Mouse (Mus musculus): Measurements from ENCODE around the gene Sox8.

The Sox8 gene

GRCm38 (mm10) chr17:25570648-25571452 is at the start of gene Sox8:
Sox8 (minus strand) TSS chr17:25570686.
- peak; percentile 73 to 74 for DNase-seq

- DNase-seq: peak; percentile 76 to 77
These were observed 48.1 kb upstream of the Sox8 start for GRCm38 (mm10) chr17:25618508-25619056.

DNA sequence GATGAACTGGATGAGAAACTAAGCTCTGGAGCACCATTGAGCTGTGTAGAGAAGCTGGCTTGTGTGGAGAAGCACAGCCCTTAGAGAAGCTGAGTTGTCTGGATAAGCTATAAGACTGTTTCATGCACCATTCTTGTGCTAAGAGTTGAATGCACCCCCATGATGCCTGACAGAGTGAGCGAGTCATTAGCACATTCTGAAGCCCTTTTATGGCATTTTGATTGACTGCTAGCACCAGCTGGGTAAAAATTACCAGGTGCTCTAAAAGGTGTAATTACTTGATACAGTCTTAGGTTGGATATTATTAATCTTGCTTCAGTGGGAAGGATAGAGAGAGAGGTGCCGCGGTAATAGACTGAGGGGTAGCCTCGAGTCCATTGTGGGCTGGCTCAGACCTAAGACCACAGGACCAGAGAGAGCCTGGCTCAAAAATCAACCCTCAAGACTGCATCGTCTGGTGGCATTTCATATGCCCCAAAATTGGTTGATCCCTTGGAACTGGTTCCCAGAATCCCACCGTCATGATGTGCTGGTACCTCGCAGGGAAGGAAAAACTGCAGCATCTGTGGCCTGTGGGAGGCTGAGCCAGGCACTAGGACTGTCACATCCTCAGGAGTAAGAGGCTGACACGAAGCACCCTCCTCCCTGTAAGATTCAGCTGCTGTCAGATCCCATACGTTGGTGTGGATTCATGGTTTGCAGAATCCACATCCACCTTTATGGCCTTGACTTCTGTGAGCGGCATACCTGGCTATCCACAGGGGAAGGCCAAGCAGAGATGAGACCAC is 44.4 kb upstream of the Sox8 start:
- DNase-seq: no peak

- DNase-seq: no peak
These were observed 42.8 kb upstream of the Sox8 start for GRCm38 (mm10) chr17:25613323-25613722.

- DNase-seq: peak; percentile 52 to 64
These were observed 42.1 kb upstream of the Sox8 start for GRCm38 (mm10) chr17:25612537-25612936.

DNA sequence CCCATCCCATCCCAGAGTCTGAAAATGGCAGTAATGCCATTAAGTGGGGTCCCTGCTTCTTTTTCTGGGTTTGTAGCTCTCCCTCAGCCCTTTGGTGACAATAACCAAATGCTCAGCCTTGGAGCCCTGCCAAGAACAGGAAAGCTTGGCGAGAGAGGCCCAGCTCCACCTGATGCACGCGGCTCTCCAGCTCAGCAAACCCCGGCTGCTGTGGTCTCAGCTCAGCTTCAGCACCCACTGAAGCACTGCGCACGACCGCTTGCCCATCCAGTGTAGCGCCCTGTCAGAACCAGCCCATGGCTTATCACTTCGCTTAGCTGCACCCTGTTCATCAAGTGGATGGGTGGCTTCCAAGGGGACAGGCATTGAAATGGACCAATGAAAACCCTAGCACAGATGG is 39.7 kb upstream of the Sox8 start:
- DNase-seq: peak; percentile 86 to 91

DNA sequence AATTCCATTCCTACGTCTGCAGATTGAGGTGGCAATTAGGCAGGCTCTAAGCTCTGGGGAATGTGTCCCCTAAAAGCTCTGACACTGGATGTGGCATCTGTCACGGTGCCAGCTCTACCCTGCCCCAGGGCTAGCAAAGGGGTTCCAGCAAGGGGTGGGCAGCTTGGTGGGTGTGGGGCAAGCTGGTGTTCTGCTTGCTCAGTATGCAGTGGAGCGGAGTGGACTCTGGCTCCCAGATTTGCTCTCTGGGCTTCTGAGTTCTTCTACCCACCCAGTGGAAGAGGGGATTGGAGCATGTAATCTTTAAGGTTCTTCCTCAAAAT is 39.0 kb upstream of the Sox8 start:
- peak in 1 of 2 experiments; percentile 42 for DNase-seq

DNA sequence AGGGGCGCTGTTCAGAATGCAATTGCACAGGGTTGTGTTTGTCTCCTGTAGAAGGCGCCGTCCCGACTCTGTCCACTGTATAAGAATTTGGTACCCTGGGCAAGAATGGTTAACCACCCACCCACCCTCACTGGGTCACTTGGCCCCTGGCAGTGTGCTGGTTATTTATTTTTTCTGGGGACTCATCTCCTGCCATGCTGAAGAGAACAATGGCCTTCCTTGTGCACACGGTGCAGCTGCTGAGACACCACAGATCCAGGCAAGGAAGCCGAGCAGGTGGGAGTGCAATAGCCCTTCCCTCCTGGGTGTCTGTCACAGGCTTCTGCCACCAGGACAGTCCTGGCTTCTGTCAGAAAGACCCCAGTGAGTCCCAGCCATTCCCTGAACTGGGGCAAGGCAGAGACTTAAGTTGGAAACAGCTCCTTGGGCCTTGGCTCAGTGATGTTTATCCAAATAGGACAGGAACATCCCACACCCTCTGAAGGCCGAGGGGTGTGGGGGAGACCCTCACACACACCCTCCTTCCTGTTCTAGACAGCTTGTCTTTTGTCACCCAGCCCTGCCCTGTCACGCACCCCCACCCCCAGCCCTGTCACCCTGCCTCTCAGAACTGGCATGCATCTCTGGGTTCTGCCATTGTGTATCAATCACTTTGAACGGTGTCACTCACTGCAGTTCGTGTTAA is 38.5 kb upstream of the Sox8 start:
- DNase-seq: no peak

DNA sequence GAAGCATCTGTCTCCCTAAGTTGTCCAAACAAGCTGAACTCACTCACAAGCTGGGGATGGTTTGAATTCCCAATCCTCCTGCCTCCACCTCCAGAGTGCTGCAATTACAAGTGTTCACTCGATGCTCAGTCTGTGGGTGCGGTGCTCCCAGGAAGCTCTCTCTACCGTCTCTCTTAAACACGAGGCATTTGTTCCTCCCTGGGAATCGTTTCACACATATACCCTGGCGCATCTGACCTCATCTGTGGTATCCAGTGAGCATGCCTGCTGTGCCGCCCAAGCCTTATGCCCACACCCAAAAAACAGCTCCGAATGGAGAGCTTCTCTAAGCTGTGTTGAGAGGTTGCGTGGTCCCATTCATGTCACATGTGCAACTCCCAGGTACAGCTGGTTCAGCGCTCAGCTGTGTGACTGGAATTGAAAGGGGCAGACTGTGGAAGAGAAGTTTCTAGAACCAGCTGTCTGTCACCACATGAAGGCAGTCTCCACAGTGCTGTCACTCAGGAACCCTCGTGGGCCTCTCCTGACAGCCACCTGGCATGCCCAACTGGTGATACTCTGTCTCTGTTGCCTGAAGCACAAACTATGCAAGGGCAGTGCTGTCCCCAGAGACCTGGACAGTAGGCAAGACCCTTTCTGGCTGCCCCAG is 37.8 kb upstream of the Sox8 start:
- DNase-seq: no peak

- no peak for DNase-seq
These were observed 33.7 kb upstream of the Sox8 start for GRCm38 (mm10) chr17:25604234-25604633.

GRCm38 (mm10) chr17:25602366-25602765 is 31.9 kb upstream of the Sox8 start:
- DNase-seq: no peak

DNA sequence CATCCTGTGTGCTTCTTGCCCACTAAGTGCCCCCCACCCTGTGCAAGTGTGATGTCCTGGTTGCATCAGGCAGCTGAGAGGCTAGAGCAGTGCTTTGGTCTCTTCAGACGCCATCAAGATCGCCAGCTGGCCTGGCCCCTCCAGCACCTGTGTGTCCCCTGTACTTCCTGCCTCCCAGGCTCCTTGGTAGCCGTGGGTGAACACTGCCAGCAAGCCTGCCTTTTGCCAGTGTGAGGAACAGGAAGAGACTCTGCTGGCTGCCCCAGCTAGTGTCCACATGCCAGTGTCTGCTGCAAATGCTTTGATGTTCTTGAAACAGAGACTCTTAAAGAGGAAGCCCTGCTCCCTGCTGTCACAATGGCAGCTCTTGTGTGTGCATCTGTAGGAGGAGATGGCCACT is 27.1 kb upstream of the Sox8 start:
- peak; percentile 52 to 57 for DNase-seq

DNA sequence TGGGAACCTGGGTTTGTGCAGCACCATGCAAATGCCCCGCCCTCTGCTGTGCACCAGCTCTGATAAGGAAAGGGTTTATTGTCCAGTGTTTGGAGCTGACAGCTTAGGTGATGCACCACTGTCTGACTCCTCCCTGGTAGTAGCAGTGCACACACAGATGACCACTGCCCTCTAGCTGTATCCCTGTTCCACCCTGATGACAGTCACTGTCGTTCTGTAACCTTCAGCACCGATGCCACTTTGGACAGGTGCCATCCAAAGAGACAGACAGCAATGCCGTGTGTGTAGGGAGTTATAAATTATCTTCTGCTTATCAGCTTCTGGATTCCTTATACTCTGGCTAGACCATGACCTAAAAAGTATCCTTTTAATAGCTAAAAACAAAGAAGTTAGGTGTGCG is 25.0 kb upstream of the Sox8 start:
- peak in 1 of 2 experiments; percentile 35 for DNase-seq

GRCm38 (mm10) chr17:25593411-25594261 is 23.1 kb upstream of the Sox8 start:
- DNase-seq: no peak

- no peak for DNase-seq
These were observed 21.9 kb upstream of the Sox8 start for GRCm38 (mm10) chr17:25592336-25592735.

DNA sequence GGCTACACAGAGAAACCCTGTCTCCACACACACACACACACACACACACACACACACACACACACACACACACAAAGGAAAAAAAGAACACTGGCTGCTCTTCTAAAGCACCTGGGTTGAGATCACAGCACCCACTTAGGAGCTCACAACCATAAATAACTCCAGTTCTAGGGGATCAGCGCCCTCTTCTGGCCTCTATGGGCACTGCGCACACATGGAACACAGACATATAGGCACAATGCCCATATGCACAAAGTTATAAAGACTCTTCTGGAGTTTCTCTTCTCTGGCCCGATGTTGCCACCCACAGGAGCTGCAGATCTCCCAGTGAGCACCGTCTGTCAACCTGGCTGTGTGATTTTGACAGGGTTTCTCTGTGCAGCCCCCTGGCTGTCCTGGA is 20.5 kb upstream of the Sox8 start:
- no peak for DNase-seq

- no peak for DNase-seq
These were observed 19.6 kb upstream of the Sox8 start for GRCm38 (mm10) chr17:25590068-25590467.

DNA sequence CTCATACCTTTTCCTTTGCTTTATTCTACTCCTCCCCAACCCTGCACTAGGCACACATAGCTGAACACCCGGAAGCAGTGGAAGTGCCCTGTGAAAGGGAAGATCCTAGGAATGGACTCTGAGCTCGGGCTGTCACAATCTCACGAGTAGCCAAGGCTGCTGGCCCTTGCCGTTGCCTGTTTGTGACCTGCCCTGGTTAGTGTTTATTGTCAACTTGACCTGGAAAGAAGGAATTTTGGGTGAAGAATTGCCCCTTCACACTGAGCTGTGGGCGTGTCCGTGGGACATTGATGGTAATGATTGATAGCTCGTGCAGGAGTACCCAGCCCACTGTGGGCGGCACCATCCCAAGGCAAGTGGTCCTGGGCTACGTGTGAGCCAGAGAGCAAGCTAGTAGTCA is 14.2 kb upstream of the Sox8 start:
- no peak for DNase-seq

GRCm38 (mm10) chr17:25583858-25584257 is 13.4 kb upstream of the Sox8 start:
- DNase-seq: no peak

GRCm38 (mm10) chr17:25583099-25583498 is 12.6 kb upstream of the Sox8 start:
- no peak for DNase-seq

GRCm38 (mm10) chr17:25582076-25582475 is 11.6 kb upstream of the Sox8 start:
- no peak for DNase-seq
